Mouse (Mus musculus) effector memory CD4-positive, alpha-beta T cell, adult 5 months (primary cell): Measurements from ENCODE around the gene Cdyl2. TPM values are rescaled to one million over a fixed set of nuclear protein-coding genes. Genes with fewer than 3 reads are reported as not detected.

Experiments used
- polyA plus RNA-seq: library from polyadenylated mRNA; unstranded; fragments of 100-300 nt; shearing (Covaris generic); gene quantifications from one replicate; pipeline ENCODE4 v1.2.1, GENCODE M21; 2017

Gene Cdyl2
- polyA plus RNA-seq = 34.1 TPM

DNA sequence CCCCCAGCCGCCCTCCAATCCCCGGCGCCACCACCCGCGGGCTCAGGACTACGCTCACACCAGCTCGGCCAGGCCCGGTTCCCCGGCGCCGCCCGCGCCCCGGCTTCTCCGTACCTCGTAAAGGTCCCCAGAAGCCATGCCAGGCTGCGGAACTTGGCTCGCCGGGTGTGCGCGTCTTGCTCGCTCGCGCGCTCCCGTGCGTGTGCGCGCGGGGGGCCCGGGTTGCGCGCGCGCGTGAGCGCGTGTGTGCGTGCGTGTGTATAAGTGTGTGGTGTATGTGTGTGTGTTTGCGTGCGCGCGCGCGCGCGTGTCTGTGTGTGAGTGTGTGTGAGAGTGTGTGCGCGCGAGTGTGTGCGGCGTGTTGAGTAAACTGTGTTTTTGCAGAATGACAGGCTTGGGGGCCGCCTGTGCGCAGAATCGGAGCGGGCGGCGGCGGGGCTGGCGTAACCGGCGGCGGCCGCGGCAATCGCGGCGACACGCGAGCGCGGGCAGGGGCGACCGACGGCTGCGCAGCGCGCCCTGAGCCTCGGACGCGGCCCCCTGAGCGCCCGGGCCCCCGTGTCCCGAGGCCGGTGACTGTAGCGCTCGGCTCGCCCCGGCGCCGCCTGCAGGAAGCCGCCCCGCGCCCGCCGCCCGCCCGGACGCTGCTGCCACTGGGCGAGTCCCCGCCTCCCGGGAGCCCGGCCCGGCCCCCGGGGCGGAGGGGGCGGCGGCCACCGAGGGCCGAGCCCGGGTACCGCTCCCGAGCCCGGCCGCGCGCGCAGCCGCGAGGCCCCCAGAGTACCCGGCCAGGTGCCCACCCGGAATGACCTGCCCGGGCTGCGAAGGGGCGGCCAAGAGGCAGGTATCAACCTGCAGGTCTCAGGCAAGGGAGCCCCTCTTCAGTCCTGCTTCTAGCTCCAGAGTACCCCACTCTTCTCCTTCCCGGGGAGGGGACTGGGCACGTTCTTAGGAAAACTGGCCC is at the start of gene Cdyl2:
Gene Cdyl2 (minus strand): TSS at position 308 of the 964 bp plus-strand sequence.

Other genes starting within 250 kb of the Cdyl2 start
- not detected for gene Dynlrb2, start 228.0 kb downstream of the Cdyl2 start, polyA plus RNA-seq
- 26.9 TPM for gene Cmc2, start 188.5 kb upstream of the Cdyl2 start, polyA plus RNA-seq
- gene Cenpn, start 188.7 kb upstream of the Cdyl2 start, polyA plus RNA-seq = 1.5 TPM
- 16.5 TPM for gene Atmin, start 210.4 kb upstream of the Cdyl2 start, polyA plus RNA-seq
- gene 1700030J22Rik, start 246.0 kb upstream of the Cdyl2 start, polyA plus RNA-seq = 0.34 TPM